Comparison of ENCODE assay signal across 20 mouse cellular contexts in genomic region chr17:80051682-80052081, GRCm38 (mm10). TPM values are rescaled to one million over a fixed set of nuclear protein-coding genes. Genes with fewer than 3 reads are reported as not detected.
A peak's percentile ranks its signal among the peaks of the same experiment; 100 is the strongest.
DNase-seq lines count a peak whose midpoint lies in the region; ATAC-seq and TF ChIP-seq lines count a peak whose summit lies in the region.
"Had no signal": no experiment of that assay in that cellular context is flagged by ENCODE, and none has a peak within 500 bp of the region (broad histone marks: within the 10 kb centered on the region; RNA-seq: fewer than 3 reads in every experiment).

No protein-coding gene starts in this region.

- no peak for ATAC-seq in heart, embryonic 16.5 days (replicated peaks; ENCODE audit: extremely low read depth, insufficient read depth, low FRiP score)
- ATAC-seq in liver, postnatal 0 days: peak; percentile 51; the same call in 1 of the 2 replicates
- ATAC-seq: activated CD4-positive, CD25-positive, alpha-beta regulatory T cell, adult 4 months; forebrain, embryonic 16.5 days; Patski had no signal

- H3K4me1 ChIP-seq in heart, embryonic 16.5 days (ENCODE audit: control insufficient read depth, insufficient read depth, low read length): peaks cover 10% of the 10 kb centered on the region
- H3K4me1 ChIP-seq in heart, embryonic 10.5 days: peaks cover 13% of the 10 kb centered on the region; the same call in 1 of the 2 replicates
- H3K4me1 ChIP-seq in liver, postnatal 0 days (ENCODE audit: insufficient read depth): no peaks in the 10 kb centered on the region
- H3K4me1 ChIP-seq in small intestine, adult 2 months (ENCODE audit: control insufficient read depth, insufficient read depth, insufficient read length, low read length): peaks cover 2% of the 10 kb centered on the region; the same call in 1 of the 2 replicates
- H3K4me1 ChIP-seq: forebrain, embryonic 12.5 days had no signal

- DNase-seq in heart, embryonic 10.5 days (ENCODE audit: low spot score): no peak
- no peak for DNase-seq in liver, postnatal 0 days
- no peak for DNase-seq in liver
- DNase-seq in retina, embryonic 14.5 days (ENCODE audit: low spot score): no peak
- DNase-seq: adrenal gland, postnatal 25 days; cerebellum, adult 18-20 months; cerebellum, adult 9-11 months; cerebellum, postnatal 36 days; gastrocnemius, postnatal 10 days; heart, adult 2 months; heart, postnatal 36 days had no signal

- no peak for TF ChIP-seq CTCF in liver, postnatal 0 days (IDR thresholded peaks at IDR 0.05; ENCODE audit: low read depth)
- no peak for TF ChIP-seq CTCF in small intestine, adult 2 months (IDR thresholded peaks at IDR 0.05; ENCODE audit: extremely low read depth, insufficient read length, insufficient replicate concordance, low read depth, low read length)

- peaks cover 46% of the 10 kb centered on the region for H3K36me3 ChIP-seq in heart, embryonic 16.5 days (ENCODE audit: control insufficient read depth, insufficient read depth)
- H3K36me3 ChIP-seq in heart, embryonic 10.5 days: peaks cover 72% of the 10 kb centered on the region
- peaks cover 48% of the 10 kb centered on the region for H3K36me3 ChIP-seq in liver, postnatal 0 days (replicated peaks; ENCODE audit: insufficient read depth, low read length)
- H3K36me3 ChIP-seq in small intestine, adult 2 months (ENCODE audit: control insufficient read depth, insufficient read depth, low read length): peaks cover 42% of the 10 kb centered on the region

- no peaks in the 10 kb centered on the region for H3K27me3 ChIP-seq in heart, embryonic 16.5 days (ENCODE audit: control insufficient read depth, insufficient read depth, low read length)
- no peaks in the 10 kb centered on the region for H3K27me3 ChIP-seq in heart, embryonic 10.5 days (ENCODE audit: insufficient read depth, poor library complexity, severe bottlenecking)
- no peaks in the 10 kb centered on the region for H3K27me3 ChIP-seq in liver, postnatal 0 days (ENCODE audit: insufficient read depth, low read length)
- H3K27me3 ChIP-seq in small intestine, adult 2 months (ENCODE audit: control insufficient read depth, insufficient read depth, low read length): no peaks in the 10 kb centered on the region
- H3K27me3 ChIP-seq: CH12.LX; embryonic facial prominence, embryonic 13.5 days; forebrain, embryonic 12.5 days; hindbrain, embryonic 15.5 days; Patski had no signal

- H3K4me2 ChIP-seq in heart, embryonic 16.5 days (ENCODE audit: low read depth, low read length): no peak overlapping the region
- no peak overlapping the region for H3K4me2 ChIP-seq in liver, postnatal 0 days (ENCODE audit: low read depth, low read length)
- H3K4me2 ChIP-seq: embryonic facial prominence, embryonic 13.5 days; forebrain, embryonic 12.5 days; hindbrain, embryonic 15.5 days had no signal

- 0 out of 2 replicates have a peak overlapping the region, but pooled peaks have one; percentile 9 for H3K9ac ChIP-seq in heart, embryonic 16.5 days (ENCODE audit: low read length)
- no peak overlapping the region for H3K9ac ChIP-seq in liver, postnatal 0 days (replicated peaks)
- H3K9ac ChIP-seq: embryonic facial prominence, embryonic 13.5 days; forebrain, embryonic 12.5 days; hindbrain, embryonic 15.5 days had no signal

- H3K27ac ChIP-seq in heart, embryonic 16.5 days (ENCODE audit: low read length): peak overlapping the region; percentile 7; the same call in 1 of the 2 replicates
- no peak overlapping the region for H3K27ac ChIP-seq in heart, embryonic 10.5 days
- H3K27ac ChIP-seq in liver, postnatal 0 days (ENCODE audit: low read depth): no peak overlapping the region
- 0 out of 2 replicates have a peak overlapping the region, but pooled peaks have one; percentile 11 for H3K27ac ChIP-seq in small intestine, adult 2 months (ENCODE audit: insufficient read depth, low read depth, low read length)
- H3K27ac ChIP-seq: embryonic facial prominence, embryonic 13.5 days; forebrain, embryonic 12.5 days; hindbrain, embryonic 15.5 days had no signal

- no peak for TF ChIP-seq POLR2A in small intestine, adult 2 months (IDR thresholded peaks at IDR 0.05; ENCODE audit: low read depth, low read length)

- no peaks in the 10 kb centered on the region for H3K9me3 ChIP-seq in heart, embryonic 16.5 days (replicated peaks; ENCODE audit: control insufficient read depth, low read length)
- H3K9me3 ChIP-seq in heart, embryonic 10.5 days: no peaks in the 10 kb centered on the region
- H3K9me3 ChIP-seq in liver, postnatal 0 days (ENCODE audit: low read length): no peaks in the 10 kb centered on the region
- H3K9me3 ChIP-seq: embryonic facial prominence, embryonic 13.5 days; forebrain, embryonic 12.5 days; hindbrain, embryonic 15.5 days had no signal

- TF ChIP-seq EP300 in liver, postnatal 0 days (IDR thresholded peaks at IDR 0.05; ENCODE audit: low read depth): no peak

- 92% methylated on average over 1 of the region's 1 CpGs for WGBS in heart, embryonic 16.5 days
- 86% methylated on average over 1 of the region's 1 CpGs for WGBS in heart, embryonic 10.5 days
- WGBS in liver, postnatal 0 days (ENCODE audit: insufficient replicate concordance): 64% methylated on average over 1 of the region's 1 CpGs
- WGBS in small intestine, adult 2 months: 32% methylated on average over 1 of the region's 1 CpGs

- H3K4me3 ChIP-seq in heart, embryonic 16.5 days (ENCODE audit: low read length): no peak overlapping the region
- no peak overlapping the region for H3K4me3 ChIP-seq in heart, embryonic 10.5 days
- H3K4me3 ChIP-seq in liver, postnatal 0 days (ENCODE audit: low read depth, low read length): no peak overlapping the region
- H3K4me3 ChIP-seq in small intestine, adult 2 months (ENCODE audit: low read depth, low read length): no peak overlapping the region
- H3K4me3 ChIP-seq: embryonic facial prominence, embryonic 13.5 days; forebrain, embryonic 12.5 days; heart, adult 2 months; hindbrain, embryonic 15.5 days had no signal

RNA-seq across cellular contexts. Expression of gene Hnrnpll, which starts 10.5 kb away (rescaled TPM):
- polyA plus RNA-seq in heart, embryonic 16.5 days (2015; fragmentation: Nextera tagmentation; extraction: Ambion mirVana): 38.7 and 44.4 TPM in 2 replicates
- 52.2 and 76.3 TPM in 2 replicates for polyA plus RNA-seq in heart, embryonic 10.5 days (2016; fragmentation: Nextera tagmentation; extraction: Ambion mirVana)
- polyA plus RNA-seq in liver, postnatal 0 days (2015; fragmentation: Nextera tagmentation; extraction: Ambion mirVana): 13.4 and 14.9 TPM in 2 replicates
- 4.9 and 10.7 TPM in 2 replicates for polyA plus RNA-seq in small intestine, adult 2 months (2012; rRNA removed)

Comparison
In these comparisons a context has a peak if more than half of its experiments do, and no peak if none do; other contexts are left out.
1. H3K27ac ChIP-seq: peak in heart, embryonic 16.5 days (single experiment) and small intestine, adult 2 months (single experiment); none in heart, embryonic 10.5 days (single experiment) and liver, postnatal 0 days (single experiment).